Mouse (Mus musculus): ENCODE data around the gene 6330409D20Rik.

DNA sequence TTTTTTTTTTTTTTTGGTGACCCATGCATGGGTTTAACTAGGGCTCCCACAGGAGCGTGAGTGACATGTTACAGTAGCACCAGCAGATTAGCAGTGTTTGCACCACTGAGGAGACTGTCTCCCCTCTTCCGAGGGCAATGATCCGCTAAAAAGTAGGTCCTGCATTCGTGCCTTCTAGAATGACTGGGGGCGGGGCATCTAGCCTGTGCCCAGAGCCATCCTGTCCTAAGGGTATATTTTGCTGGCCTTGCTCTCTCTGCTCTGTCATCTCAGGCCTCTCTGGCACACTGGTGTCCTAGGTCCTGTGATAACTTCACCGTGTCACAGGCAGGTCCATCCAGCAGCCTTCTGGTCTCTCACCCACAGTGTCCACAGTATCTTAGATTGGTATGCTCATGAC, 41.1 kb downstream of the 6330409D20Rik start:
- TF ChIP-seq CTCF (conservative IDR thresholded peaks at IDR 0.05; ENCODE audit: low read length) (no peak), NANOG (IDR thresholded peaks at IDR 0.05; ENCODE audit: borderline replicate concordance, low read length) (no peak), POU5F1 (IDR thresholded peaks at IDR 0.05; ENCODE audit: borderline replicate concordance, low read length) (no peak)

Measured in E14TG2a.4 (cell line).